Comparison of ENCODE assay signal across 10 mouse cellular contexts in the genomic region with DNA sequence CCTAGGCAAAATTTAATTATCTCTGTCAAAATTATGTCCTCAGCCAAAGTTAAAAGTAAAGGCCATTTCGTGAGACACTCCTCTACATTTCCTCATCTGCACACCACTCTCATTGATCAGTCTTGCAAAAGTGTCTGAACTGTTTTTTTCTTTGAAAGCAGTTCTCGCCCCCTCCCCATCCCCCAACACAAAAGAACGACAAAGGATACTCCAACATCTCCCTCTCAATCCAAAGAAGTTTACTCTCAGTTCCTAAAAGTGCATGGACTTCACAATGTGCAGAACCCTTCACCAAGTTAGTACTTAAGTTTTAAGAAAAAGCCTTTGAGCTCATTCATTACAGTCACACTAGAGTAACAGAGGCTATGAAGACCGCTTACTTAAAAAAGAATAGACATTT. TPM values are rescaled to one million over a fixed set of nuclear protein-coding genes. Genes with fewer than 3 reads are reported as not detected.
A peak's percentile ranks its signal among the peaks of the same experiment; 100 is the strongest.
DNase-seq lines count a peak whose midpoint lies in the region; ATAC-seq and TF ChIP-seq lines count a peak whose summit lies in the region.
"Had no signal": no experiment of that assay in that cellular context is flagged by ENCODE, and none has a peak within 500 bp of the region (broad histone marks: within the 10 kb centered on the region; RNA-seq: fewer than 3 reads in every experiment).

No protein-coding gene starts in this region.

- TF ChIP-seq POLR2A in thymus, adult 2 months (IDR thresholded peaks at IDR 0.05; ENCODE audit: control insufficient read depth, extremely low read depth, insufficient read depth, low read length, poor library complexity), result no peak

- H3K27ac ChIP-seq in heart, postnatal 0 days (ENCODE audit: low read depth), result no peak overlapping the region
- no peak overlapping the region for H3K27ac ChIP-seq in embryonic facial prominence, embryonic 13.5 days
- H3K27ac ChIP-seq in intestine, embryonic 15.5 days, result no peak overlapping the region
- H3K27ac ChIP-seq in thymus, adult 2 months (ENCODE audit: control insufficient read depth, insufficient read depth, low read length), result no peak overlapping the region

- no peaks in the 10 kb centered on the region for H3K36me3 ChIP-seq in heart, postnatal 0 days (replicated peaks; ENCODE audit: control insufficient read depth, insufficient read depth, low read length)
- no peaks in the 10 kb centered on the region for H3K36me3 ChIP-seq in embryonic facial prominence, embryonic 13.5 days
- no peaks in the 10 kb centered on the region for H3K36me3 ChIP-seq in intestine, embryonic 15.5 days
- H3K36me3 ChIP-seq in thymus, adult 2 months (ENCODE audit: control insufficient read depth, insufficient read depth, low read length), result no peaks in the 10 kb centered on the region
- H3K36me3 ChIP-seq: G1E had no signal

- no peak overlapping the region for H3K9ac ChIP-seq in heart, postnatal 0 days (replicated peaks; ENCODE audit: low read depth, low read length)
- peak overlapping the region; percentile 36; the same call in 1 of the 2 replicates for H3K9ac ChIP-seq in embryonic facial prominence, embryonic 13.5 days
- no peak overlapping the region for H3K9ac ChIP-seq in intestine, embryonic 15.5 days

- H3K4me2 ChIP-seq in heart, postnatal 0 days (ENCODE audit: low read depth, low read length), result peak overlapping the region; percentile 69; the same call in 1 of the 2 replicates
- peak overlapping the region; percentile 81 for H3K4me2 ChIP-seq in embryonic facial prominence, embryonic 13.5 days
- H3K4me2 ChIP-seq in intestine, embryonic 15.5 days (replicated peaks), result peak overlapping the region; percentile 65

- 66% methylated on average over 4 of the region's 4 CpGs for WGBS in heart, postnatal 0 days
- WGBS in embryonic facial prominence, embryonic 13.5 days, result 34% methylated on average over 4 of the region's 4 CpGs
- 48% methylated on average over 4 of the region's 4 CpGs for WGBS in intestine, embryonic 15.5 days
- 86% methylated on average over 4 of the region's 4 CpGs for WGBS in thymus, adult 2 months

- H3K4me1 ChIP-seq in heart, postnatal 0 days (ENCODE audit: control insufficient read depth, insufficient read depth), result peaks cover 4% of the 10 kb centered on the region; the same call in 1 of the 2 replicates
- H3K4me1 ChIP-seq in embryonic facial prominence, embryonic 13.5 days, result peaks cover 12% of the 10 kb centered on the region
- peaks cover 6% of the 10 kb centered on the region; the same call in 1 of the 2 replicates for H3K4me1 ChIP-seq in intestine, embryonic 15.5 days (replicated peaks)
- H3K4me1 ChIP-seq in thymus, adult 2 months (replicated peaks; ENCODE audit: control insufficient read depth, insufficient read depth, low read length), result no peaks in the 10 kb centered on the region

- no peak for ATAC-seq in heart, postnatal 0 days (ENCODE audit: insufficient read depth, low read depth)
- no peak for ATAC-seq in embryonic facial prominence, embryonic 13.5 days (ENCODE audit: insufficient number of reproducible peaks, insufficient read depth, low FRiP score, low TSS enrichment, low read depth)
- no peak for ATAC-seq in intestine, embryonic 15.5 days

- H3K27me3 ChIP-seq in heart, postnatal 0 days (ENCODE audit: control insufficient read depth, insufficient read depth, low read length), result no peaks in the 10 kb centered on the region
- H3K27me3 ChIP-seq in embryonic facial prominence, embryonic 13.5 days, result peaks cover 3% of the 10 kb centered on the region; the same call in 1 of the 2 replicates
- H3K27me3 ChIP-seq in intestine, embryonic 15.5 days (replicated peaks), result no peaks in the 10 kb centered on the region
- H3K27me3 ChIP-seq in thymus, adult 2 months (ENCODE audit: control insufficient read depth, insufficient read depth, low read length), result 0 out of 2 replicates have a peak, but pooled peaks cover 2% of the 10 kb centered on the region

- no peaks in the 10 kb centered on the region for H3K9me3 ChIP-seq in heart, postnatal 0 days (replicated peaks; ENCODE audit: control insufficient read depth, low read length)
- no peaks in the 10 kb centered on the region for H3K9me3 ChIP-seq in embryonic facial prominence, embryonic 13.5 days
- no peaks in the 10 kb centered on the region for H3K9me3 ChIP-seq in intestine, embryonic 15.5 days

- intact Hi-C loops in heart, postnatal 36 days (cut with DNase I), result loop anchor here (5.0 kb wide), 1 partner anchor 198 kb away; no protein-coding TSS in a partner anchor

- no peak for TF ChIP-seq EP300 in heart, postnatal 0 days (IDR thresholded peaks at IDR 0.05; ENCODE audit: low read depth)

- H3K4me3 ChIP-seq in heart, postnatal 0 days (ENCODE audit: low read depth, low read length), result no peak overlapping the region
- H3K4me3 ChIP-seq in embryonic facial prominence, embryonic 13.5 days, result peak overlapping the region; percentile 51
- peak overlapping the region; percentile 34; the same call in 1 of the 2 replicates for H3K4me3 ChIP-seq in intestine, embryonic 15.5 days (replicated peaks)
- H3K4me3 ChIP-seq in thymus, adult 2 months (ENCODE audit: control insufficient read depth, insufficient read depth, low read length), result no peak overlapping the region

- no peak for TF ChIP-seq CTCF in heart, postnatal 0 days (IDR thresholded peaks at IDR 0.05; ENCODE audit: low read depth)
- TF ChIP-seq CTCF in thymus, adult 2 months (IDR thresholded peaks at IDR 0.05; ENCODE audit: borderline replicate concordance, control insufficient read depth, extremely low read depth, insufficient read depth, low read length, poor library complexity), result no peak

- no peak for DNase-seq in heart, postnatal 0 days (ENCODE audit: low spot score)
- DNase-seq in heart, postnatal 36 days, result no peak
- DNase-seq in neural tube, embryonic 10.5 days (ENCODE audit: extremely low spot score, low spot score), result peak; percentile 26
- DNase-seq in adrenal gland, postnatal 10 days, result no peak
- DNase-seq in layer of hippocampus, adult 9-11 months, result no peak
- DNase-seq in thymus, adult 2 months, result no peak

RNA-seq across cellular contexts. Expression of gene Abcd2, which starts 1.6 kb away (rescaled TPM):
- 0.38 and 0.73 TPM in 2 replicates for total RNA-seq in heart, postnatal 0 days (2014; rRNA removed; ENCODE audit: low replicate concordance)
- polyA plus RNA-seq in heart, postnatal 0 days (2015; fragmentation: Nextera tagmentation; extraction: Ambion mirVana), result 0.77 and 1.2 TPM in 2 replicates
- total RNA-seq in heart, postnatal 36 days (2021), result 1 to 10 TPM; 5.6 to 6.2 TPM
- 2.4 and 4.4 TPM in 2 replicates for polyA plus RNA-seq in embryonic facial prominence, embryonic 13.5 days (2015; fragmentation: Nextera tagmentation; extraction: Ambion mirVana)
- polyA plus RNA-seq in intestine, embryonic 15.5 days (2015; fragmentation: Nextera tagmentation; extraction: Ambion mirVana), result 1.8 and 2.0 TPM in 2 replicates
- 10 to 100 TPM; 15.3 to 22.4 TPM for total RNA-seq in adrenal gland, postnatal 10 days (2021)
- polyA plus RNA-seq in thymus, adult 2 months (2012; rRNA removed), result 1.8 and 2.3 TPM in 2 replicates
- total RNA-seq: G1E had no signal
- polyA plus RNA-seq: G1E had no signal

RNA-seq across cellular contexts. Expression of gene CN725425, which starts 9.3 kb away (rescaled TPM):
- not detected in 2 replicates for total RNA-seq in heart, postnatal 0 days (2014; rRNA removed; ENCODE audit: low replicate concordance)
- polyA plus RNA-seq in heart, postnatal 0 days (2015; fragmentation: Nextera tagmentation; extraction: Ambion mirVana), result not detected in 2 replicates
- under 1 TPM; 0.31 to 0.79 TPM for total RNA-seq in heart, postnatal 36 days (2021)
- polyA plus RNA-seq in embryonic facial prominence, embryonic 13.5 days (2015; fragmentation: Nextera tagmentation; extraction: Ambion mirVana), result not detected in 2 replicates
- not detected in 2 replicates for polyA plus RNA-seq in intestine, embryonic 15.5 days (2015; fragmentation: Nextera tagmentation; extraction: Ambion mirVana)
- not detected for total RNA-seq in adrenal gland, postnatal 10 days (2021)
- not detected in 2 replicates for polyA plus RNA-seq in thymus, adult 2 months (2012; rRNA removed)
- total RNA-seq: G1E; monocyte, adult 5-6 weeks had no signal
- polyA plus RNA-seq: G1E had no signal

Comparison
In these comparisons a context has a peak if more than half of its experiments do, and no peak if none do; other contexts are left out.
1. H3K4me3 ChIP-seq: peak in embryonic facial prominence, embryonic 13.5 days (single experiment) and intestine, embryonic 15.5 days (single experiment); none in heart, postnatal 0 days (single experiment) and thymus, adult 2 months (single experiment).
2. Peak in every context shown above with its lines, with median percentiles within 50 percentile points of each other: H3K4me2 ChIP-seq.